Mouse (Mus musculus) thymus, adult 2 months (tissue): ENCODE results near the gene Cubn. TPM values are rescaled to one million over a fixed set of nuclear protein-coding genes. Genes with fewer than 3 reads are reported as not detected.

Experiments used
- DNase-seq: peaks from one replicate; pipeline ENCODE4 v3.0.0; 2021
- H3K27ac ChIP-seq: fragments of 200-500 bp; 2 replicates; pipeline ENCODE4 v1.5.1; 2012; ENCODE audit warnings: low read length, control low read depth; ENCODE audit not compliant: control insufficient read depth, insufficient read depth
- H3K27me3 ChIP-seq: fragments of 200-500 bp; 2 replicates; pipeline ENCODE4 v1.6.1; 2012; ENCODE audit warnings: mild to moderate bottlenecking, low read length, moderate library complexity, mixed read lengths; ENCODE audit not compliant: control insufficient read depth, insufficient read depth
- H3K36me3 ChIP-seq: fragments of 200-500 bp; 2 replicates; pipeline ENCODE4 v1.6.1; 2012; ENCODE audit warnings: mild to moderate bottlenecking, low read length, moderate library complexity; ENCODE audit not compliant: control insufficient read depth, insufficient read depth
- H3K4me1 ChIP-seq: fragments of 200-500 bp; replicated peaks from 2 replicates; pipeline ENCODE4 v1.6.1; 2012; ENCODE audit warnings: low read length; ENCODE audit not compliant: control insufficient read depth, insufficient read depth
- H3K4me3 ChIP-seq: fragments of 200-500 bp; 2 replicates; pipeline ENCODE4 v1.5.1; 2012; ENCODE audit warnings: mild to moderate bottlenecking, low read length, control low read depth, moderate library complexity; ENCODE audit not compliant: control insufficient read depth, insufficient read depth
- CTCF ChIP-seq: fragments of 200-500 bp; IDR thresholded peaks from 2 replicates; pipeline ENCODE4 v1.5.1; 2012; ENCODE audit warnings: mild to moderate bottlenecking, control low read depth, low read length, moderate library complexity, borderline replicate concordance; ENCODE audit not compliant: control insufficient read depth, poor library complexity, insufficient read depth; ENCODE audit errors: extremely low read depth
- POLR2A ChIP-seq: fragments of 200-500 bp; IDR thresholded peaks from 2 replicates; pipeline ENCODE4 v1.6.1; 2012; ENCODE audit warnings: mild to moderate bottlenecking, low read length, control low read depth, moderate library complexity; ENCODE audit not compliant: control insufficient read depth, poor library complexity, insufficient read depth; ENCODE audit errors: extremely low read depth
- WGBS: fragments of 180-500 bp; shearing (Covaris S2); methylation state at CpG from one replicate; pipeline ENCODE4 v1.1.7; 2018; 5-methylcytosine and 5-hydroxymethylcytosine counted together
- polyA plus RNA-seq: library from polyadenylated mRNA; depleted of rRNA; stranded (reverse); fragments of >200 nt; gene quantifications from 2 replicates; pipeline ENCODE4 v1.2.3, GENCODE M21; 2012

The Cubn gene
- polyA plus RNA-seq, 1 experiment, result 0.05 TPM

DNA sequence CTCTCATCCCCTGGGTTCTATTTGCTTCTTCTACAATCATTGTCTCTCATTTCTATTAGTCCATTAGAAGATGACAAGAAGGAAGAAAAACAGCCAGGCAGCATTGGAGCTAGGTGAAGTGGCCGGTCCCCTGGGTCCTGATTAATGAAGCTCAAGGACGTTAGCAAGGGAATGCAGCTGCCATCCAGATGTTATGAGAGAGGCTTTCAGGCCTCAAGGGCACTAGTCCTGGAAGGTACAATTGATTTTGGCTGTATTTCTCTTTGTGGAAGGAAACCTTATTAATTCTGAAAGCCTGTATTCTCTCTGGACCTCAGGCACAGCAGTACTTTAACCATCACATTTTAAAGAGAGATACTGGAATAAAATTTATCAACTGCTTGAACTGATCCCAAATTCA is 41.1 kb downstream of the Cubn start:
- Histone ChIP-seq H3K27ac (no peak overlapping the region), H3K4me3 (no peak overlapping the region), H3K36me3 (no peaks in the 10 kb centered on the region), H3K27me3 (no peaks in the 10 kb centered on the region), H3K4me1 (no peaks in the 10 kb centered on the region)
- DNase-seq, result no peak
- WGBS, result 95% methylated on average over 2 of the region's 2 CpGs
- no peak for TF ChIP-seq CTCF

DNA sequence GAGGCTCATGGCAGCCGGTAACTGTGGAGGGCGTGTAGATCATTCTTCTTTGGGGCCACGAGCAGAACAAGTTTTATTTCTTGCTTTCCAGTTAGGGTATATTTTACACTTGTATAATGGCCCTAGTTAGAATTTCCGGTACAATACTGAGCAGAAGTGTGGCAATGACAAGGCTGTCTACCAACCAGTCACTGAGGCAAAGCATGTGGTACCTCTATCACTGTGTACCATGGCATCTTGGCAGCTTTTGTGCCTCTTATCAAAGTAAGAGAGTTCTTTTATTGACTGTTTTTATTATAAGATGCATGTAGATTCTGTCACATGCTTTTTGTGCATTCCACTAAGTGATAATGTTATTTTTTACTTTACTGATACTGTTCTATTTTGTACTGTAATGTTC is 46.5 kb downstream of the Cubn start:
- Histone ChIP-seq H3K36me3 (no peaks in the 10 kb centered on the region), H3K4me1 (no peaks in the 10 kb centered on the region), H3K27me3 (no peaks in the 10 kb centered on the region), H3K27ac (no peak overlapping the region), H3K4me3 (no peak overlapping the region)
- no peak for TF ChIP-seq POLR2A
- TF ChIP-seq CTCF, result no peak
- no peak for DNase-seq
- WGBS, result 95% methylated on average over 4 of the region's 4 CpGs

DNA sequence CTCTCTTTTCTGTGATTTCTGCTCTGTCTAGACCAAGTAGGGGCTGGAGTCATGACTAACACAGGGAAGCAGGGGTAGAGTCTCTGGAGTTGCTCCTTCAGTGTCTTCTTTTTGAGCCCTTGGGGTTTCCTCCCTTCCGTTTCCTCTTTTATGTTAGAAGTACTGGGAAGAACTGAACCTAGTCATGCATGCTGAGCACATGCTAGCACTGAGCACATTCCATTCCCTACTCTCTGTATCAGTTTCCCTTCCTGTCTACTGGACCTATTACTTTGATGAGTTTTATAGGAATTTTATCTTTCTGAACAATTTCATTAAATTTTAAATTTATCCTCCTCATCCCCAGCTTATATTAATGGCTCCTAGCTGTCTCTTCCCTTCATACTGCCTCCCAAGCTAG is 52.6 kb downstream of the Cubn start:
- TF ChIP-seq CTCF (no peak), POLR2A (no peak)

DNA sequence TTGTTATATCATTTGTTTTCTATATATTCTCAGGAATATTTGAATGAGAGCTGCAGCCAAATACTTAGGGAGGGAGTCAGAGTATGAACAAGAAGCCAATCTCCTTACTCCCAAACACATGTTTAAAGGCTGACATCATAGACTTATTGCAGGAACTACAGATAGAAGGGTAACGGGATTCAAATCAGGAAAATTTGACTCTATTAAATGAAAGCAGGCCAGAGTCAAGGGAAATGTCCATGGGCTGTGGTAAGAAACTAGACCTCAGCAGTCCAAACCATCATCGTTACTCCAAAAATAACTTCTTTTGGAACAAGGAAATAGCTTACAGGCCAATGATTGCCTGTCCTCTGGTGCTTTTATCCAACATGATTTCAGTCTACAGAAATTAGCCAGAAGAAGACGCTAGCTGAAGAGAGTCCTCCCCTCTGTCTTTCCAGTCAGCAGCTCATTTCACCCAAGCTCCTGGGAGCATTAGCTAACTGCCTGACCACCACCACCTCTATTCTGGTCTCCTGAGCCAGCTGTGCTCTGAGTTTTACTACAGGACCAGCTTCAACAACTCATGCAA is 53.3 kb downstream of the Cubn start:
- Histone ChIP-seq H3K27ac (no peak overlapping the region), H3K4me1 (peaks cover 2% of the 10 kb centered on the region)
- no peak for DNase-seq

More for the DNA sequence above, 52.6 kb downstream of the Cubn start:
- 76% methylated on average over 1 of the region's 1 CpGs for WGBS
- DNase-seq, result no peak
- H3K36me3 ChIP-seq, result no peaks in the 10 kb centered on the region
- no peaks in the 10 kb centered on the region for H3K27me3 ChIP-seq
- no peak overlapping the region for H3K27ac ChIP-seq
- H3K4me1 ChIP-seq, result peaks cover 2% of the 10 kb centered on the region
- H3K4me3 ChIP-seq, result no peak overlapping the region

DNA sequence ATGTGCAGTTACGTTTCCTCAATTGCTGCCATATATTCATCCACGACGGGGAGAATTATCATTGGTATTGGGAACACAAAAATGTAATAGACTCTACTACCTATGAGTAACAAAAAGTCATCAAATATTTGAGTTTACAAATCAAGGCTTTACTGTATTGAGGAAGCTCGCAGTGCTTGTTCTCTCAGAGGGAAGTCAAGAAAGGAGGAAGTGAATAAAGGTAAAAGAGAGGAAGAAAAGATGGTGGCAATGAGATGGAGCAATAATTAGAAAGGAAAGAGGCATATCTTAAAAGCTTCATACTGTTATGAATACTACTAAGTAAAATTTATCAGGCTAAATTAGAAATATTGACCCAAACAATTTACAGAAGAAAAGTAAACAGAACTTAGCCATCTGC is 59.6 kb downstream of the Cubn start:
- H3K36me3 ChIP-seq, result no peaks in the 10 kb centered on the region
- H3K4me3 ChIP-seq, result no peak overlapping the region
- H3K4me1 ChIP-seq, result no peaks in the 10 kb centered on the region
- no peak overlapping the region for H3K27ac ChIP-seq
- 82% methylated on average over 4 of the region's 4 CpGs for WGBS
- H3K27me3 ChIP-seq, result no peaks in the 10 kb centered on the region
- no peak for TF ChIP-seq CTCF
- TF ChIP-seq POLR2A, result no peak
- no peak for DNase-seq

More for the DNA sequence above, 53.3 kb downstream of the Cubn start:
- TF ChIP-seq CTCF, result no peak
- no peak for TF ChIP-seq POLR2A
- WGBS, result 95% methylated on average over 3 of the region's 3 CpGs
- Histone ChIP-seq H3K4me3 (no peak overlapping the region), H3K27me3 (no peaks in the 10 kb centered on the region), H3K36me3 (no peaks in the 10 kb centered on the region)

DNA sequence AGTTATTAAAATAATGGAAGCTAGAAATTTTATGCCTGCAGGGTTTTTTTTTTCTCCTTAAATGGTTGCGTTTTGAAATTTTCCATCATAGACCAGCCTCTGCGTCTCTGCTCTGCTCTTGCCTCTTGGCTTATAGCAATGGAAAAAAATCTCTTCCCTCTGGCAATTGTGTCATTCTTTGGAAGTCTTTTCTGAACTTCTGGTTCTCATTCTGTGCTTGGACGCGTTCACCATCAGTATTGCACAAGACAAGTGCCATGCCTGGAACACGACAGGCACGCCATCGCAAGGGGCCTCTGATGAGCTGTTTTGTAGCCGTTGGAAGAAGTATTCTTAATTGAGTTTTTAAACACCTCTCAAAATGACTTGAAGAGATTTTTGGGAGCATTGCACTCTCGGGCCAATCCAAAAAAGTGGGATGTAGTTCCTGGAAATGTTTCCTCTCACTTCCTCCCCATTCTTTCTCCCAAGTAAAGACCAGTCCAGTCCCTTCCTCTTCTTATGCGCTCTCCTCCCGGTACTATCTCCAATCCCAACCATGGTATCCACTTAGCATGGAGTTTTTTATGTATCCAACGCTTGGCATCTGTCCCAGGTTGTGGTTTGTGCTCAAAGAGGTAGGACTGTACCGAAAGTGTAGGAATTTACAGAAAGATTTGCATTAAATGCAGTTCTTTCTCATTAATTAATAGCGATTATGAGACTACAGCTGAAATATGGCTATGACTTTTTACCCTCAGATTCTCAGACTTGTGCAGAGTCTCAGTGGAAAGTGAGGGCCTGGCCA is 69.4 kb downstream of the Cubn start:
- TF ChIP-seq POLR2A (no peak), CTCF (no peak)
- H3K36me3 ChIP-seq, result no peaks in the 10 kb centered on the region
- no peaks in the 10 kb centered on the region for H3K4me1 ChIP-seq
- H3K4me3 ChIP-seq, result no peak overlapping the region
- H3K27ac ChIP-seq, result no peak overlapping the region
- no peak for DNase-seq
- WGBS, result 92% methylated on average over 14 of the region's 14 CpGs
- no peaks in the 10 kb centered on the region for H3K27me3 ChIP-seq
